Mouse (Mus musculus) embryonic facial prominence, embryonic 15.5 days (tissue): ENCODE data around the gene Gm37240. TPM values are rescaled to one million over a fixed set of nuclear protein-coding genes. Genes with fewer than 3 reads are reported as not detected.

ENCODE experiments used
- ATAC-seq: fragments of 200-750 bp; cut with Nextera tagmentation; 2 replicates; pipeline ENCODE4 v1.8.0; 2017; ENCODE audit warnings: low read depth, moderate TSS enrichment; ENCODE audit not compliant: insufficient number of reproducible peaks, low FRiP score, low TSS enrichment
- H3K27ac ChIP-seq: fragments of 300-500 bp; sonication (generic); replicated peaks from 2 replicates; pipeline ENCODE4 v1.5.1; 2015; ENCODE audit warnings: mild to moderate bottlenecking, inconsistent platforms
- H3K27me3 ChIP-seq: fragments of 300-500 bp; sonication (generic); 2 replicates; pipeline ENCODE4 v1.6.1; 2015; ENCODE audit warnings: inconsistent platforms
- H3K36me3 ChIP-seq: fragments of 300-500 bp; sonication (generic); 2 replicates; pipeline ENCODE4 v1.6.1; 2015; ENCODE audit warnings: mild to moderate bottlenecking, inconsistent platforms
- H3K4me1 ChIP-seq: fragments of 300-500 bp; sonication (generic); 2 replicates; pipeline ENCODE4 v1.6.1; 2015; ENCODE audit warnings: inconsistent platforms
- H3K4me2 ChIP-seq: fragments of 300-500 bp; sonication (generic); replicated peaks from 2 replicates; pipeline ENCODE4 v1.6.1; 2015; ENCODE audit warnings: mild to moderate bottlenecking, inconsistent platforms
- H3K4me3 ChIP-seq: fragments of 300-500 bp; sonication (generic); replicated peaks from 2 replicates; pipeline ENCODE4 v1.5.1; 2015; ENCODE audit warnings: mild to moderate bottlenecking, inconsistent platforms
- H3K9ac ChIP-seq: fragments of 300-500 bp; sonication (generic); 2 replicates; pipeline ENCODE4 v1.6.1; 2015; ENCODE audit warnings: inconsistent platforms
- H3K9me3 ChIP-seq: fragments of 300-500 bp; sonication (generic); replicated peaks from 2 replicates; pipeline ENCODE4 v1.6.1; 2016; ENCODE audit warnings: inconsistent platforms
- WGBS: fragments of 180-500 bp; shearing (Covaris S2); methylation state at CpG from one replicate; pipeline ENCODE4 v1.1.7; 2015; 5-methylcytosine and 5-hydroxymethylcytosine counted together
- polyA plus RNA-seq: library from polyadenylated mRNA; unstranded; fragments of >200 nt; fragmentation: Nextera tagmentation; extraction: Ambion mirVana; gene quantifications from 2 replicates; pipeline ENCODE4 v1.2.1, GENCODE M21; 2015

Gene Gm37240
- polyA plus RNA-seq, 1 experiment from 2014 or later: 12.8 TPM

DNA sequence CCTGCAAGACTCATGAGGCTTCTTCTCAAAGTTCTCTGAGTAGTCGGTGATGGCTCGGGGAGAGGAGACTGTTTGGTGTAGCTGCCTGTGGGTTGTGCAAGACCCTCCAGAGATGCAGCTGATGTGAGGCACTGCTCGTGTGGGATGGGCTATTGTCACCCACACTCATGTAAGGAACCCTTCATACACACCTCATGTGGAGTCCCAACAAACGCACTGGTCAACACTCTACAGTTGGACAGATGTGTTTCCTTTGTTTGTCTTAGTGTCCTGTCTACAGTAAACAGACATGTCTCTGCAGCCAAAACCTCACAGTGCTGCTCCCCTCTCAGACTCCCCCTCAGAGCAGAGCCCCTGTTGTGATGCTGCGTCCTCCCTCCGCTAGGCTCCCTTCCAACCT lies 217.5 kb downstream of the Gm37240 start:
- H3K4me1 ChIP-seq: no peaks in the 10 kb centered on the region
- H3K27me3 ChIP-seq: no peaks in the 10 kb centered on the region
- H3K27ac ChIP-seq: no peak overlapping the region
- H3K9me3 ChIP-seq: no peaks in the 10 kb centered on the region
- no peak overlapping the region for H3K4me3 ChIP-seq
- no peak overlapping the region for H3K9ac ChIP-seq
- no peak overlapping the region for H3K4me2 ChIP-seq
- 85% methylated on average over 6 of the region's 6 CpGs for WGBS
- H3K36me3 ChIP-seq: no peaks in the 10 kb centered on the region; the same call in 1 of the 2 replicates
- no peak for ATAC-seq

DNA sequence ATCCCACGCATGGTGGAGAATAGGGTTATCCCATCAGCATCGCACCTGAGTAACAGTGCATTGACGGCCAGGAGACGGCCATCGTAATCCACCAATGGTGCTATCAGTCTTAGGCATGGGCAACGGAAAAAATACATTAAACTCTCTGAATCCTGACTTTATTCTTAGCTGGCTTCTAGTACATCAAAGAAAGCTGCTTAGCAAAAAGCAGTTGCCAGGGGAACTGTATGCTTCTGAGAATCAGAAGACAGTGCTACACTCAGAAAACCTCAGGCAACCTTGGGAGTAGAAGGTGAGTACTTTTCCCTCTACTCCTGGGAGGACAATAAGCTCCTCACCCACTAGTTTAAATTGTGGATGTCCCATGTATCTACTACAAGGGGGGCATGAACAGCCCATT lies 219.6 kb downstream of the Gm37240 start:
- Histone ChIP-seq H3K27me3 (no peaks in the 10 kb centered on the region), H3K4me1 (no peaks in the 10 kb centered on the region), H3K4me2 (no peak overlapping the region), H3K4me3 (no peak overlapping the region), H3K9me3 (no peaks in the 10 kb centered on the region), H3K9ac (no peak overlapping the region), H3K27ac (no peak overlapping the region), H3K36me3 (no peaks in the 10 kb centered on the region)
- ATAC-seq: no peak
- WGBS: 84% methylated on average over 6 of the region's 6 CpGs

DNA sequence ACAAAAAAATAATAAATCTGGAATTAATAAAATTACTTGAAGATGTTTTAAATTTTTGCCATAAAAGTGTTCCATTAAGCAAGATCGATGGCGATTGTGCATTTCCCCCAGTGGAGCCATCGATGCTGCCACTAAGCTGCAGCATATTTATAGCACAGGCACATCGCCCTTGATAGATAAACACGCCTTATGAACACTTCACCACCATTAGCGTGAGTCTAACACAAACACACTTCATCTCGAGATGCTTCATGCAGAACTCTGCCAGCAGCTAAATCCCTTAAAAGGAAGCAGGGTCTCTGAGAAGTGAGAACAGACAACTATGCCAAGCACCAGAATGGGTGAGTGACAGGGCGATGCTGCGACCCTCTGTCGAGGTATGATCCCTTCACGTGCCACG lies 220.6 kb downstream of the Gm37240 start:
- Histone ChIP-seq H3K9me3 (no peaks in the 10 kb centered on the region), H3K4me1 (no peaks in the 10 kb centered on the region), H3K9ac (no peak overlapping the region), H3K4me3 (no peak overlapping the region), H3K36me3 (no peaks in the 10 kb centered on the region), H3K4me2 (no peak overlapping the region), H3K27ac (no peak overlapping the region), H3K27me3 (no peaks in the 10 kb centered on the region)
- ATAC-seq: no peak
- 76% methylated on average over 12 of the region's 12 CpGs for WGBS

DNA sequence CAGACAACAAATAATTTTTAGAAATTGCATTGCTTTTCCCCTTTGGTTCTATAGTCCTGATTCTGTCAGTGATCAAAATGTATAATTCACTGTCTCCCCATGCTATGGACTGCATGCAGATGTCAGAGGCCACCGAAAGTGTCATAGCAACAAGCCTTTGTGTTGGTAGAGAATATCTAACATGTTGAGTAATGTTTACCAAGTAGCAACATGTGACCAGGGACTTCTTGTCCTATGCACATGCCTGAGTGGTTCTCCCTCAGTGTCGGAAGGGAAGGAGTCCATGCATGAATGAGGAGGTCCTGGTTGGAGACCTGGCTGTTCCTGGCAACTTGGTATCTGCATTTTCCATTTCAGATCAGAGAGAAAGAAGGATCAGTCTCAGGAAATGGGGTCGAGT lies 221.2 kb downstream of the Gm37240 start:
- no peak overlapping the region for H3K9ac ChIP-seq
- no peak for ATAC-seq
- no peak overlapping the region for H3K27ac ChIP-seq
- H3K27me3 ChIP-seq: no peaks in the 10 kb centered on the region
- no peaks in the 10 kb centered on the region for H3K36me3 ChIP-seq
- H3K4me2 ChIP-seq: no peak overlapping the region
- WGBS: 75% methylated on average over 3 of the region's 3 CpGs
- no peaks in the 10 kb centered on the region for H3K4me1 ChIP-seq
- H3K4me3 ChIP-seq: no peak overlapping the region
- no peaks in the 10 kb centered on the region for H3K9me3 ChIP-seq

DNA sequence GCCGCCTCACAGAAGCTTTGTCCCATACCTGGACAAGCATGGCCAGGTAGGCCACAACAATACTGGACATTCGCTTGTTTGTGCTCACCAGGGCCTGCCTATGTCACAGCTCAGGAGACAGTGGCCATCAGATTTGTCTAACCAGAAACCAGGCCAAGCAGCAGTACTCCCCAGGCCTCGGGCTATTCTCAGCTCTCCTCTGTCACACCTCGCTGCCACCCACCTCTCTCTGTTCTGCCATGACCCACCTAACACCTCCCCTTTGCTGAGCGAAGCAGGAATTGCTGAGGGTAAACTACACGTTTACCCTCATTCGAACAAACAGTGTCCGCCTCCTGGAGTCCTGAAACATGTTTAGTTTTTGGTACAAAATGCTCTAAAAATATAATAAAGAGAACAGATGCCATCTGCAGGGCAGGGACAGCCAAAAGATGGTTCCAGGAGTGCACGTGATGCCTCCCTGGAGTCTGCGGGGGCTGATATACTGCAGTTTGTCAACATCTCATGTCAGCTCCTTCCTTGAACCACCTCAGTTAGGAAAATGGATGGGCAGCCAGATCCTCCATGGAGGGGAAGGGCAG lies 222.6 kb downstream of the Gm37240 start:
- H3K4me2 ChIP-seq: no peak overlapping the region
- H3K27me3 ChIP-seq: no peaks in the 10 kb centered on the region
- no peaks in the 10 kb centered on the region for H3K4me1 ChIP-seq
- no peak overlapping the region for H3K4me3 ChIP-seq
- no peaks in the 10 kb centered on the region for H3K9me3 ChIP-seq
- WGBS: 82% methylated on average over 10 of the region's 10 CpGs
- no peak for ATAC-seq
- H3K9ac ChIP-seq: no peak overlapping the region
- no peak overlapping the region for H3K27ac ChIP-seq
- no peaks in the 10 kb centered on the region for H3K36me3 ChIP-seq

DNA sequence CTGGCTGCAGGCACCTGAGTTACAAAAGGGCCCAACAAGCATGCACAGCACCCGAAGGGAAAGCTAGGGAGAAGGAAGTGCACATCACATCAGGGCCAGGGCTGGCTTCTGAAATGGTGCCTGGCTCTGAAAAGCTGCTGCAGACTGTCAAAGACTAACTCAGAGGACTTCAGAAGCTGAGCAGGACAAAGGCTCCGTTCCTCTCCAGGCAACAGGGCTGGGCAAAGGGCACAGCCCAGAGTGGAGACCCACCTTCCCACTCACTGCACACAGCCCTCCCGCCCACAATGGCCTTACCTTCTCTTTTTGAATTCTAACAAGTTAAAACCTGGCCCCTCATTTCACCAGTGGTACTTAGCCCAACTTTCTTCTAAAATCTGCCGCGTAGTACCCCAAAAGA lies 223.5 kb downstream of the Gm37240 start:
- Histone ChIP-seq H3K4me1 (no peaks in the 10 kb centered on the region), H3K36me3 (no peaks in the 10 kb centered on the region), H3K4me3 (no peak overlapping the region), H3K27me3 (no peaks in the 10 kb centered on the region), H3K27ac (no peak overlapping the region), H3K9ac (no peak overlapping the region), H3K9me3 (no peaks in the 10 kb centered on the region), H3K4me2 (no peak overlapping the region)
- no peak for ATAC-seq
- WGBS: 79% methylated on average over 5 of the region's 5 CpGs

DNA sequence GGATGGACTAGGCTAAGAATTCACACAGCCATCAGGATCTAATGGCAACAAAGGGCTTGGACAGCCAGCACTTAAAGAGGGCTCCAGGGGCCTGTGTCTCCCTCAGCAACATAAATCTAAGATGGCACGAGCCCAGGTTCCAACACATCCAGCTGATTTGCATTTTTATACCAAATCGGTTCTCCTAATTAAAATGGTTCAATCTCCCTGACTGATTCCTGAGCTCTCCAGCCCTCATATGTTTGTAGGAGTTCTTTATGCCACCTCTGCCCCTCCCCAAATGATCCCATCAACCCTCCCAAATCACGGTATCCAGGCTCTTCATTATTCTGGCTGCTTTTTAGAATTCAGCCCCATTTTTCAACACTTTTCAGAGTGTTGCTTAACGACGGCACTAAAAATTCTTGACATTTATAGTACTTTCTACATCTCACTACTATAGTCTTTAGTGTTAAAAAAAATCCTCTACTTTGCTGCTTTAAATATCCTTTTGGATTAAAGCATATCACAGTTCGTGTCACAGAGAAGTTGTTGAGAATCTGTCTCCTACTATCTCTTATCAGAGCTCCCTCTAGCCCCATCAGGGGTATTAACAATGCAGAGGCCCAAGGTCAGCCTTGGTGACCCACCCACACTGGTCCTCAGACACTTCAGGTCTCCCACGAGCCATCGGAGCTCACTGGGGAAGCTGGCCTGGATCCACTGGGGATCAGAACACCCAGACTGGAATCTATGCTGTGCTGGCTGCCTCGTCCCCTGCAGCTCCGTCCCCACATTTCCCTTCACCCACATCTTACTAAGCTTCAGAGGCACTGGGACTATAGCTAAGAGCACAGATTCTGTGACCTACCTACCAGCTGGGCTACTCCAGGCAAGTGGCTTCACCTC lies 225.1 kb downstream of the Gm37240 start:
- H3K4me3 ChIP-seq: no peak overlapping the region
- H3K9me3 ChIP-seq: no peaks in the 10 kb centered on the region
- H3K27me3 ChIP-seq: no peaks in the 10 kb centered on the region
- no peak overlapping the region for H3K9ac ChIP-seq
- H3K27ac ChIP-seq: no peak overlapping the region
- H3K4me1 ChIP-seq: no peaks in the 10 kb centered on the region
- no peak for ATAC-seq
- no peaks in the 10 kb centered on the region for H3K36me3 ChIP-seq
- no peak overlapping the region for H3K4me2 ChIP-seq
- WGBS: 86% methylated on average over 10 of the region's 10 CpGs

DNA sequence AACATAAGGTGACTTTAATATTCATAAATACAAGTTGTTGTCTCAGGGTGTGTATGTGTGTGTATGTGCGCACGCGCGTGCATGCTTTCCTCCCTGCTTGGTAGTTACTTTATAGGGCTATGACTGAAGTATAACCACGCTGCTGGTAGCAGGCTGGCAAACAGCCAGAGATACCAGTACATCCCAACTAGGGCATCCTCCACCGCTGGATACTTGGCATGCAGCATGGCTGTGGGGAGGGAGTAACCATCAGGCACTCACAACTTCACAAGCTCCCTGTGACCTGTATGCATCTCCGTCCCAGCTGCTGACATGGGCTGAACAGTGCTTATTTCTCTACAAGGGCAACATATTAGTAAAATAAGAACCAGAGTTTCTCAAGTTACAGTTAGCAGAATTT lies 227.6 kb downstream of the Gm37240 start:
- no peaks in the 10 kb centered on the region for H3K9me3 ChIP-seq
- H3K4me2 ChIP-seq: no peak overlapping the region
- H3K36me3 ChIP-seq: no peaks in the 10 kb centered on the region
- 65% methylated on average over 7 of the region's 7 CpGs for WGBS
- 0 out of 2 replicates have a peak, but pooled peaks cover 5% of the 10 kb centered on the region for H3K4me1 ChIP-seq
- H3K27ac ChIP-seq: no peak overlapping the region
- H3K4me3 ChIP-seq: no peak overlapping the region
- H3K27me3 ChIP-seq: no peaks in the 10 kb centered on the region
- ATAC-seq: no peak
- H3K9ac ChIP-seq: no peak overlapping the region

DNA sequence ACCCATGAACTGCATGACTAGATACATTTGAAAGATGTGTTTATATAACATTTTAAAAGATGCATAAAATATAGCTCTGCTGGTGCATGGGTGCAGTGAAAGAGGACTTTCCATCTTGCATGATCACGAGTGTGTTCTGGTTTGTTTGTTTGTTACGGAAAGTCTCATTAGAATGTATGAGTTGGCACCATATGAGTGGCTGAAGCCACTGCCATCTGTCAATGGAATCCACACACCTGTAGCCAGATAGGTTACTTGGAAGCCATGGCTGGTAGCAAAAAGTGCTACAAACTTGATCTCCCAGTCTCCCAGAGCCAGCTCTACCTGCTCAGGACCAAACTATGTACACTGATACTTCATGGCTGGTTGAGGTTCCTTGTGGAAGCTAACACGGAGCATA lies 231.8 kb downstream of the Gm37240 start:
- WGBS: 94% methylated on average over 3 of the region's 3 CpGs
- no peaks in the 10 kb centered on the region for H3K9me3 ChIP-seq
- no peak overlapping the region for H3K27ac ChIP-seq
- 0 out of 2 replicates have a peak, but pooled peaks cover 5% of the 10 kb centered on the region for H3K4me1 ChIP-seq
- no peak overlapping the region for H3K4me2 ChIP-seq
- no peak for ATAC-seq
- H3K9ac ChIP-seq: no peak overlapping the region
- no peak overlapping the region for H3K4me3 ChIP-seq
- no peaks in the 10 kb centered on the region for H3K27me3 ChIP-seq
- H3K36me3 ChIP-seq: peaks cover 4% of the 10 kb centered on the region; the same call in 1 of the 2 replicates

DNA sequence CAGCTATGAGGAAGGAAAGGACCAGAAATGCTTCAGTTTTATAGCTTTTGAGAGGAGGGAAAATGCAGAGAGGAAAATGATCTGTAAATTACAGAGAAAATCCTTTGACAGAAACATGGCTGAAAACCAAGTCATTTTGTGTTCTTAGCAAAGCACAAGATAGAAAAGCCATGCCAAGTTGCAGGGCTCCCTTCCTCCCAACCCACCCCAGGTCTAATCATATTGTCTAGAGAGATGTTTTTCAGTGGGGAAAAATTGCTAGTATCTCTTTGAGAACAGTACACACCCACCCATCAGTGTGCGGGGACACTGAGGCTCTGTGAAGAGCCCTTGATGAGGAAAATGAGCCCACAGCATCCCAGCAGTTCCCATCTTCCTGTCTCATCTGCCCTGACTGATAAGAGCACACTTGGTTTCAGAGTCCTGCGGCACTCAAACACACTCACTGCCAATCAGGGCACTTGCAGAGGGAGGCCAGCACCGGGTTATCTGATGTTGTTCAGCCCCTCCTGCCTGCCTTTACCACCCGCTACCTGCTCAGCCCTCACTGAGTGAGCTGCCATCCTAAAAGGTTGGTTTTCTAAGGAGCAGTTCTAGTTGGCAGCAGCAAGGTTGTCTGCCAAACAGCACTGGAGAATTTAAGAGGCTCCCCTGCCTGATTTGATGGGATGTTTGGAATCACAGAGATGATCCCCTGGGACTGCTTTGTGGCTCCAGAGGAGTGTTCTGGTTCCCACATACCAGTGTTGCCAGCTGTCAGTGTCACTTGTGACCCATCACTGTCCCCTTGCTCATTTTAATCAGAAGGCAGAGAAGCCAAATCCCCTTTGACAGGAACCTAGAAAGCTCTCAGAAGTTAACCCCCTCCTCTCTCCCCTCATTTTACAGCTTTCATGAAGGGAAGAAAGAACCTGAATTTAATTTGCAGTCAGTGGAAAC lies 234.3 kb downstream of the Gm37240 start:
- no peaks in the 10 kb centered on the region for H3K9me3 ChIP-seq
- ATAC-seq: no peak
- H3K27me3 ChIP-seq: no peaks in the 10 kb centered on the region
- H3K9ac ChIP-seq: no peak overlapping the region
- H3K36me3 ChIP-seq: peaks cover 4% of the 10 kb centered on the region; the same call in 1 of the 2 replicates
- WGBS: 59% methylated on average over 4 of the region's 4 CpGs
- no peak overlapping the region for H3K4me3 ChIP-seq
- H3K4me2 ChIP-seq: no peak overlapping the region
- H3K4me1 ChIP-seq: 0 out of 2 replicates have a peak, but pooled peaks cover 5% of the 10 kb centered on the region
- no peak overlapping the region; the same call in 1 of the 2 replicates for H3K27ac ChIP-seq

DNA sequence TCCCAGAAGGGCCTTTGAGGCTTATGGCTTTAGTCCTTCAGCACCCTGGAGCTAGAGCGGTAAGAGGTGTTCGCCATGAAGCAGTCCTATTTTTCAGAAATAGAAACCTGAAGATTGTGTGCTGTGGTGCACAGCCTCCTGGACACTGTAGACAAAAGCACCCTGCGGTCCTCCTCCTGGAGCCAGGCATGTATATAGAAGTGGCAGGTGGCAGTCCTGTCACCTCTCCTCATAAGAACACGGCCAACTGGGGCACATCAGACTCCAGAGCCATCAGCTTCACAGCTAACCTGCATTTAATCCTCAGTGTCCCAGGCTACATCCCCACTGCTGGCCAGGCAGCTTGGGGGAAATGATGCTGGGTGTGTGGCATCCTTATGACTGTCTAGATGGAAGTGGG lies 238.1 kb downstream of the Gm37240 start:
- Histone ChIP-seq H3K9ac (no peak overlapping the region), H3K4me3 (no peak overlapping the region), H3K36me3 (peaks cover 4% of the 10 kb centered on the region; the same call in 1 of the 2 replicates), H3K27me3 (no peaks in the 10 kb centered on the region), H3K4me1 (no peaks in the 10 kb centered on the region), H3K27ac (no peak overlapping the region), H3K9me3 (no peaks in the 10 kb centered on the region), H3K4me2 (no peak overlapping the region)
- WGBS: 96% methylated on average over 4 of the region's 4 CpGs
- no peak for ATAC-seq
